Mouse (Mus musculus): ENCODE results near the gene 4930564D02Rik. TPM values are rescaled to one million over a fixed set of nuclear protein-coding genes. Genes with fewer than 3 reads are reported as not detected.

4930564D02Rik gene
- polyA plus RNA-seq, 1 experiment = not detected

GRCm38 (mm10) chr3:105071251-105071650, 4.6 kb downstream of the 4930564D02Rik start:
- no peaks in the 10 kb centered on the region for H3K36me3 ChIP-seq (ENCODE audit: control insufficient read depth, insufficient read depth, low read length)
- no peak overlapping the region for H3K27ac ChIP-seq (ENCODE audit: insufficient read depth, low read depth, low read length)
- no peaks in the 10 kb centered on the region for H3K27me3 ChIP-seq (replicated peaks; ENCODE audit: control insufficient read depth, insufficient read depth, low read length)
- TF ChIP-seq CTCF (conservative IDR thresholded peaks at IDR 0.05; ENCODE audit: insufficient read depth, insufficient read length, low read depth, low read length) = no peak
- TF ChIP-seq POLR2A (IDR thresholded peaks at IDR 0.05; ENCODE audit: low read depth, low read length) = no peak
- no peak for DNase-seq
- no peaks in the 10 kb centered on the region for H3K4me1 ChIP-seq (ENCODE audit: control insufficient read depth, insufficient read depth, low read length)
- H3K4me3 ChIP-seq (ENCODE audit: insufficient read depth, low read depth, low read length) = no peak overlapping the region
- 96% methylated on average over 5 of the region's 5 CpGs for WGBS

GRCm38 (mm10) chr3:105072536-105072935, 5.9 kb downstream of the 4930564D02Rik start:
- WGBS = 90% methylated on average over 10 of the region's 10 CpGs
- no peak for DNase-seq
- Histone ChIP-seq H3K4me1 (ENCODE audit: control insufficient read depth, insufficient read depth, low read length) (no peaks in the 10 kb centered on the region), H3K4me3 (ENCODE audit: insufficient read depth, low read depth, low read length) (no peak overlapping the region), H3K27me3 (replicated peaks; ENCODE audit: control insufficient read depth, insufficient read depth, low read length) (no peaks in the 10 kb centered on the region), H3K36me3 (ENCODE audit: control insufficient read depth, insufficient read depth, low read length) (no peaks in the 10 kb centered on the region), H3K27ac (ENCODE audit: insufficient read depth, low read depth, low read length) (no peak overlapping the region)
- TF ChIP-seq POLR2A (IDR thresholded peaks at IDR 0.05; ENCODE audit: low read depth, low read length) = no peak
- no peak for TF ChIP-seq CTCF (conservative IDR thresholded peaks at IDR 0.05; ENCODE audit: insufficient read depth, insufficient read length, low read depth, low read length)

- Histone ChIP-seq H3K27me3 (replicated peaks; ENCODE audit: control insufficient read depth, insufficient read depth, low read length) (no peaks in the 10 kb centered on the region), H3K4me3 (ENCODE audit: insufficient read depth, low read depth, low read length) (no peak overlapping the region), H3K4me1 (ENCODE audit: control insufficient read depth, insufficient read depth, low read length) (no peaks in the 10 kb centered on the region), H3K27ac (ENCODE audit: insufficient read depth, low read depth, low read length) (no peak overlapping the region), H3K36me3 (ENCODE audit: control insufficient read depth, insufficient read depth, low read length) (no peaks in the 10 kb centered on the region)
- 90% methylated on average over 5 of the region's 5 CpGs for WGBS
- DNase-seq = no peak
- TF ChIP-seq POLR2A (IDR thresholded peaks at IDR 0.05; ENCODE audit: low read depth, low read length) (no peak), CTCF (conservative IDR thresholded peaks at IDR 0.05; ENCODE audit: insufficient read depth, insufficient read length, low read depth, low read length) (no peak)
Measured at GRCm38 (mm10) chr3:105075796-105076195, 9.2 kb downstream of the 4930564D02Rik start.

GRCm38 (mm10) chr3:105078231-105078826, 11.7 kb downstream of the 4930564D02Rik start:
- no peak overlapping the region for H3K4me3 ChIP-seq (ENCODE audit: insufficient read depth, low read depth, low read length)
- 26% methylated on average over 7 of the region's 7 CpGs for WGBS
- no peaks in the 10 kb centered on the region for H3K36me3 ChIP-seq (ENCODE audit: control insufficient read depth, insufficient read depth, low read length)
- TF ChIP-seq CTCF (conservative IDR thresholded peaks at IDR 0.05; ENCODE audit: insufficient read depth, insufficient read length, low read depth, low read length) = peak; percentile 81
- no peak for TF ChIP-seq POLR2A (IDR thresholded peaks at IDR 0.05; ENCODE audit: low read depth, low read length)
- no peaks in the 10 kb centered on the region for H3K4me1 ChIP-seq (ENCODE audit: control insufficient read depth, insufficient read depth, low read length)
- H3K27ac ChIP-seq (ENCODE audit: insufficient read depth, low read depth, low read length) = no peak overlapping the region
- peak; percentile 76 for DNase-seq
- no peaks in the 10 kb centered on the region for H3K27me3 ChIP-seq (replicated peaks; ENCODE audit: control insufficient read depth, insufficient read depth, low read length)

- TF ChIP-seq POLR2A (IDR thresholded peaks at IDR 0.05; ENCODE audit: low read depth, low read length) = no peak
- TF ChIP-seq CTCF (conservative IDR thresholded peaks at IDR 0.05; ENCODE audit: insufficient read depth, insufficient read length, low read depth, low read length) = no peak
- WGBS = 26% methylated on average over 3 of the region's 3 CpGs
- H3K4me3 ChIP-seq (ENCODE audit: insufficient read depth, low read depth, low read length) = no peak overlapping the region
- H3K36me3 ChIP-seq (ENCODE audit: control insufficient read depth, insufficient read depth, low read length) = no peaks in the 10 kb centered on the region
- no peaks in the 10 kb centered on the region for H3K27me3 ChIP-seq (replicated peaks; ENCODE audit: control insufficient read depth, insufficient read depth, low read length)
- peak; percentile 75 for DNase-seq
- peaks cover 4% of the 10 kb centered on the region; the same call in 1 of the 2 replicates for H3K4me1 ChIP-seq (ENCODE audit: control insufficient read depth, insufficient read depth, low read length)
- no peak overlapping the region for H3K27ac ChIP-seq (ENCODE audit: insufficient read depth, low read depth, low read length)
Measured at GRCm38 (mm10) chr3:105087344-105087743, 20.7 kb downstream of the 4930564D02Rik start.

- Histone ChIP-seq H3K4me3 (ENCODE audit: insufficient read depth, low read depth, low read length) (no peak overlapping the region), H3K4me1 (ENCODE audit: control insufficient read depth, insufficient read depth, low read length) (peaks cover 4% of the 10 kb centered on the region; the same call in 1 of the 2 replicates), H3K36me3 (ENCODE audit: control insufficient read depth, insufficient read depth, low read length) (no peaks in the 10 kb centered on the region), H3K27ac (ENCODE audit: insufficient read depth, low read depth, low read length) (no peak overlapping the region), H3K27me3 (replicated peaks; ENCODE audit: control insufficient read depth, insufficient read depth, low read length) (no peaks in the 10 kb centered on the region)
- DNase-seq = peak; percentile 32
- WGBS = 69% methylated on average over 2 of the region's 2 CpGs
- TF ChIP-seq POLR2A (IDR thresholded peaks at IDR 0.05; ENCODE audit: low read depth, low read length) (no peak), CTCF (conservative IDR thresholded peaks at IDR 0.05; ENCODE audit: insufficient read depth, insufficient read length, low read depth, low read length) (no peak)
Measured at GRCm38 (mm10) chr3:105088638-105089037, 22.0 kb downstream of the 4930564D02Rik start.

GRCm38 (mm10) chr3:105090147-105090546, 23.5 kb downstream of the 4930564D02Rik start:
- Histone ChIP-seq H3K36me3 (ENCODE audit: control insufficient read depth, insufficient read depth, low read length) (no peaks in the 10 kb centered on the region), H3K4me3 (ENCODE audit: insufficient read depth, low read depth, low read length) (no peak overlapping the region), H3K27me3 (replicated peaks; ENCODE audit: control insufficient read depth, insufficient read depth, low read length) (no peaks in the 10 kb centered on the region), H3K27ac (ENCODE audit: insufficient read depth, low read depth, low read length) (no peak overlapping the region), H3K4me1 (ENCODE audit: control insufficient read depth, insufficient read depth, low read length) (peaks cover 4% of the 10 kb centered on the region; the same call in 1 of the 2 replicates)
- 83% methylated on average over 7 of the region's 7 CpGs for WGBS
- no peak for DNase-seq
- TF ChIP-seq POLR2A (IDR thresholded peaks at IDR 0.05; ENCODE audit: low read depth, low read length) = no peak
- TF ChIP-seq CTCF (conservative IDR thresholded peaks at IDR 0.05; ENCODE audit: insufficient read depth, insufficient read length, low read depth, low read length) = no peak

Measured in kidney, adult 2 months (tissue).